Mouse (Mus musculus) gastrocnemius, postnatal 4 days (tissue): ENCODE measurements at regions not wholly inside any gene's neighbourhood (a gene's known extent, or its start where the extent isn't known, plus 50 kb on each side); places are given as distances from the start of the nearest gene placed in this dataset.

Experiments used
- DNase-seq, 2 experiments: peaks; one replicate each; pipeline ENCODE4 v3.0.0; 2021 to 2022; ENCODE audit warnings: low spot score in 2 of 2, mixed read lengths in 2 of 2

GRCm38 (mm10) chr13:6059515-6060228 lies 198.4 kb downstream of the Klf6 start:
- DNase-seq: peak; percentile 23 to 61

GRCm38 (mm10) chr13:6060229-6060845 lies 199.1 kb downstream of the Klf6 start:
- DNase-seq: no peak

- DNase-seq: no peak
Measured at GRCm38 (mm10) chr13:6062305-6062704, 201.0 kb downstream of the Klf6 start.

- no peak for DNase-seq
Measured at GRCm38 (mm10) chr13:6062729-6063386, 201.6 kb downstream of the Klf6 start.

- DNase-seq: no peak
Measured at GRCm38 (mm10) chr13:6076978-6077825, 215.9 kb downstream of the Klf6 start.

GRCm38 (mm10) chr13:6085891-6086290 lies 224.6 kb downstream of the Klf6 start:
- DNase-seq: no peak

- DNase-seq: no peak
Measured at GRCm38 (mm10) chr13:6109018-6109657, 247.9 kb downstream of the Klf6 start.

GRCm38 (mm10) chr13:6119703-6120102 lies 258.4 kb downstream of the Klf6 start:
- no peak for DNase-seq

GRCm38 (mm10) chr13:6127311-6127710 lies 266.0 kb downstream of the Klf6 start:
- no peak for DNase-seq

- DNase-seq: no peak
Measured at GRCm38 (mm10) chr13:6128903-6129302, 267.6 kb downstream of the Klf6 start.

- no peak for DNase-seq
Measured at GRCm38 (mm10) chr13:6131363-6131762, 270.1 kb downstream of the Klf6 start.

- DNase-seq: no peak
Measured at GRCm38 (mm10) chr13:6137170-6137569, 275.9 kb downstream of the Klf6 start.

- DNase-seq: no peak
Measured at GRCm38 (mm10) chr13:6142771-6143170, 281.5 kb downstream of the Klf6 start.

GRCm38 (mm10) chr13:6153657-6154056 lies 292.4 kb downstream of the Klf6 start:
- DNase-seq: no peak

GRCm38 (mm10) chr13:6156191-6156590 lies 294.9 kb downstream of the Klf6 start:
- DNase-seq: no peak

GRCm38 (mm10) chr13:6157029-6157428 lies 295.7 kb downstream of the Klf6 start:
- DNase-seq: no peak

- DNase-seq: no peak
Measured at GRCm38 (mm10) chr13:6157946-6158345, 296.7 kb downstream of the Klf6 start.

- DNase-seq: no peak
Measured at GRCm38 (mm10) chr13:6159412-6159811, 298.1 kb downstream of the Klf6 start.

- DNase-seq: no peak
Measured at GRCm38 (mm10) chr13:6165916-6166315, 304.6 kb downstream of the Klf6 start.

- no peak for DNase-seq
Measured at GRCm38 (mm10) chr13:6167055-6167761, 305.9 kb downstream of the Klf6 start.
